Mouse (Mus musculus) cortical plate, adult 2 months (tissue): ENCODE results near the gene Kpna7.

ENCODE experiments used
- CTCF ChIP-seq: fragments of 200-500 bp; IDR thresholded peaks from 2 replicates; pipeline ENCODE4 v1.5.1; 2011; ENCODE audit warnings: mild to moderate bottlenecking, control low read depth, low read length; ENCODE audit not compliant: insufficient read depth; ENCODE audit errors: extremely low read depth
- POLR2A ChIP-seq: fragments of 200-500 bp; IDR thresholded peaks from 2 replicates; pipeline ENCODE4 v1.6.1; 2011; ENCODE audit warnings: mild to moderate bottlenecking, low read length, control low read depth; ENCODE audit not compliant: insufficient read depth; ENCODE audit errors: extremely low read depth

GRCm38 (mm10) chr5:144998491-144998890, 85.3 kb downstream of the Kpna7 start:
- 0 out of 2 replicates have a peak, but pooled peaks have one; percentile 21 for TF ChIP-seq CTCF
- TF ChIP-seq POLR2A: no peak
